Mouse (Mus musculus) heart, embryonic 16.5 days (tissue): ENCODE measurements around the gene Prkcb. TPM values are rescaled to one million over a fixed set of nuclear protein-coding genes. Genes with fewer than 3 reads are reported as not detected.

Source experiments
- ATAC-seq: fragments of 200-750 bp; cut with Nextera tagmentation; replicated peaks from 2 replicates; pipeline ENCODE4 v1.8.0; 2017; ENCODE audit warnings: moderate number of reproducible peaks; ENCODE audit not compliant: insufficient read depth, low FRiP score; ENCODE audit errors: extremely low read depth
- H3K27ac ChIP-seq: fragments of 300-500 bp; sonication (generic); 2 replicates; pipeline ENCODE4 v1.5.1; 2014; ENCODE audit warnings: mild to moderate bottlenecking, low read length, control low read depth, moderate library complexity
- H3K27me3 ChIP-seq: fragments of 300-500 bp; sonication (generic); 2 replicates; pipeline ENCODE4 v1.6.1; 2014; ENCODE audit warnings: low read length, mixed read lengths; ENCODE audit not compliant: control insufficient read depth, insufficient read depth
- H3K36me3 ChIP-seq: fragments of 300-500 bp; sonication (generic); 2 replicates; pipeline ENCODE4 v1.6.1; 2014; ENCODE audit not compliant: control insufficient read depth, insufficient read depth
- H3K4me1 ChIP-seq: fragments of 300-500 bp; sonication (generic); 2 replicates; pipeline ENCODE4 v1.6.1; 2014; ENCODE audit warnings: low read length, mixed read lengths; ENCODE audit not compliant: control insufficient read depth, insufficient read depth
- H3K4me2 ChIP-seq: fragments of 300-500 bp; sonication (generic); 2 replicates; pipeline ENCODE4 v1.6.1; 2014; ENCODE audit warnings: low read depth, mild to moderate bottlenecking, control low read depth, low read length
- H3K4me3 ChIP-seq: fragments of 300-500 bp; sonication (generic); 2 replicates; pipeline ENCODE4 v1.5.1; 2014; ENCODE audit warnings: mild to moderate bottlenecking, control low read depth, low read length
- H3K9ac ChIP-seq: fragments of 300-500 bp; sonication (generic); 2 replicates; pipeline ENCODE4 v1.6.1; 2014; ENCODE audit warnings: low read length, control low read depth
- H3K9me3 ChIP-seq: fragments of 300-500 bp; sonication (generic); replicated peaks from 2 replicates; pipeline ENCODE4 v1.6.1; 2016; ENCODE audit warnings: low read length; ENCODE audit not compliant: control insufficient read depth
- WGBS: fragments of 180-500 bp; shearing (Covaris S2); extraction: QIAGEN DNeasy Blood & Tissue Kit; methylation state at CpG from one replicate; pipeline ENCODE4 v1.1.7; 2014; 5-methylcytosine and 5-hydroxymethylcytosine counted together
- polyA plus RNA-seq: library from polyadenylated mRNA; unstranded; fragments of >200 nt; fragmentation: Nextera tagmentation; extraction: Ambion mirVana; gene quantifications from 2 replicates; pipeline ENCODE4 v1.2.1, GENCODE M21; 2015

Prkcb gene
- polyA plus RNA-seq, 1 experiment from 2014 or later, result 12.0 TPM

DNA sequence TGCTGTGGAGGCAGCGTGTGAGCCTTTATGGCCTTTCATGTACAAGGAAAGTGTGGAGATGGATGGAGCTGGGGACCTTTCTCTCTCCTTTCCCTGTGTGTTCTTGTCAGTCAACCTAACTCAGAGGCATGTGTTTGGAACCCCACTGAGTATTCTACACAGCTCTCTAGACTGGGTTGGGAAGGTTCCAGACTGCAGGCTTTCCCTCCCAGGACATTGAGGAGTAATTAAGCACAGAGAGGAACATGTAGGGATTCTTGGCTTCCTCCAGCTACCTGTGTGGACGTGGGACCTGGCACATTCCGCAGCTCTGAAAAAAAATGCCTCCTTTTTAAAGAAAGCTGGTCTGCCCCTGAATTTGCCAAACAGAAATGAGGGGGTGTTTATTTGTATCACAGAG is 130.0 kb downstream of the Prkcb start:
- Histone ChIP-seq H3K36me3 (no peaks in the 10 kb centered on the region), H3K4me2 (no peak overlapping the region), H3K9ac (no peak overlapping the region), H3K27ac (no peak overlapping the region), H3K27me3 (no peaks in the 10 kb centered on the region), H3K9me3 (no peaks in the 10 kb centered on the region), H3K4me3 (no peak overlapping the region), H3K4me1 (no peaks in the 10 kb centered on the region)
- no peak for ATAC-seq
- WGBS, result 69% methylated on average over 3 of the region's 3 CpGs

DNA sequence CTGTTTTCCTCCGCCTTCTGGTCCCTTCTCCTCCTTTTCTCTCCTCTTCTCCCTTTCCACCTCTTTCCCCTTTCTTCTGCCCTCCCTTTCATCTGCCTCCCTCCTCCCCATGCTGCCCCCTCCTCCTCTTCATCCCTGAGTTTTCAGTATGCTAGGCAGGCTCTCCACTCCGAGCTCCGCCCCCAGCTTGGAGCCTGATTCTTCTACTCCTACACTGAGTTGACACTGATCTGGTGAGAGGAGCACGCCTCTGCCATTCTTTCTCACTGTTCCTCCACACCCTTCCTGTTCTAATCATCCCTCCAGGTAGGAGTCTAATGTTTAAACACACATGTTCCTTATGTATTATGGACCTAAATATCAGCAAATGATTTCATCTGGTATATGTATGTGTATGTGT is 135.3 kb downstream of the Prkcb start:
- Histone ChIP-seq H3K4me1 (no peaks in the 10 kb centered on the region), H3K9ac (no peak overlapping the region), H3K27ac (no peak overlapping the region), H3K9me3 (no peaks in the 10 kb centered on the region), H3K4me3 (no peak overlapping the region), H3K27me3 (no peaks in the 10 kb centered on the region), H3K4me2 (no peak overlapping the region), H3K36me3 (no peaks in the 10 kb centered on the region)
- no peak for ATAC-seq
- 56% methylated on average over 4 of the region's 4 CpGs for WGBS

DNA sequence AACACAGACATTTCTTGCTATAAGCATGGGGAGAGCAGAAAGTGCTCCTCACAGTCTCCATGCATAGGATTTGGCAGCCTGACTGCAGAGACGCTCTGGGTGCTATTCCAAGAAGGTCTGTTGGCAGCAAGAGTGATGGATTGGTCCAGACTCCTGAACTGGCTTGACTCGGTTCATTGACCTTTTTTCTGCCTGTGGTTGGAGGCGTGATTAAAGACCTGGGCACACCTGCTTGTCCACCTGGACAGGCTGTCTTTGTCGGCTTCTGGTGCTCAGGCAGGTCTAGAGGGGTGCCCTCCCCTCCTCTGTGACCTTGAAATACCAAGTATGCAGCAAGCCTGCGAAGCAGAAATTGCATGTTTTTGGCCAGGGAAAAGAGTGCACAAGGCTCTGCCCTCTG is 140.6 kb downstream of the Prkcb start:
- Histone ChIP-seq H3K9me3 (no peaks in the 10 kb centered on the region), H3K4me3 (no peak overlapping the region), H3K4me1 (no peaks in the 10 kb centered on the region), H3K27me3 (no peaks in the 10 kb centered on the region), H3K27ac (no peak overlapping the region), H3K9ac (no peak overlapping the region), H3K4me2 (no peak overlapping the region), H3K36me3 (no peaks in the 10 kb centered on the region)
- 66% methylated on average over 5 of the region's 5 CpGs for WGBS
- ATAC-seq, result no peak

DNA sequence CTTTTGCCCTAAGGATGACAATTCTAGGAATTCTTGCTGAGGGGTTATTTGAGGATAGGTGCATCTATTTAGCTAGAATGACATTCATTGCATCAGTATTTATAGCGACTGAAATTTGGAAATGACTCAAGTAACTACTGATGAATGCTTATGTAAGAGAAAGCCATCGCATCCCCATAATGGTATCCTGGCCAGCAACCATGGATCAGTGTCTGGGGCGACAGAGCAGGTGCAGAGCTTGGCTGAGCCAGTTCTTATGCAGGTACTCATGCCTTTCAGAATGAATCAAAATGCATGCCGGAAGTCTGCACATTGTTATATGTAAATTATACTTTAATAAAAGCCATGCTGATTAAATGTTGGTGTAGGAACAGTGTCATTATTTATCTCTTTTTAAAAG is 143.8 kb downstream of the Prkcb start:
- no peak overlapping the region for H3K27ac ChIP-seq
- H3K4me1 ChIP-seq, result no peaks in the 10 kb centered on the region
- H3K4me2 ChIP-seq, result no peak overlapping the region
- no peaks in the 10 kb centered on the region for H3K36me3 ChIP-seq
- H3K4me3 ChIP-seq, result no peak overlapping the region
- no peak overlapping the region for H3K9ac ChIP-seq
- no peaks in the 10 kb centered on the region for H3K27me3 ChIP-seq
- no peaks in the 10 kb centered on the region for H3K9me3 ChIP-seq
- no peak for ATAC-seq
- WGBS, result 75% methylated on average over 4 of the region's 4 CpGs

DNA sequence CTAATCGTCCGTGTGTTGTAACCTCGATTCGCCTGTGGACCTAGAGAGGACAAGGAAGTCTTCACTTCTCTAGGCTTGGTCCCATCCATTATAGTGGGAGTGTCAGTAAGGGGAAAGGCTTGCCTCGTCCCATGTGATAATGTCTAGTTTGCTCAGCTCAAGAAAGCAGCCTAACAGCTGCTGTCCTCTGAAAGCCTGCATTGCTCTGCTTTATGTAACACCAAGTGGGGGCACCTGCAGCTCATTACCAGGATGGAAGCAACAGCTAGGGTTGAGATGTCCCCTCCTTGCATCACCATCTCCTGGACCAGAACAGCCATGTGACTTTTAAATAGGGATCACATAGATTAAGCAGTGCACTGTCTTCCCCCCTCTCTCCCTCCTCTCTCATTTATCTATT is 144.8 kb downstream of the Prkcb start:
- Histone ChIP-seq H3K4me1 (no peaks in the 10 kb centered on the region), H3K27me3 (no peaks in the 10 kb centered on the region), H3K4me3 (no peak overlapping the region), H3K9ac (no peak overlapping the region), H3K36me3 (no peaks in the 10 kb centered on the region), H3K9me3 (no peaks in the 10 kb centered on the region), H3K27ac (no peak overlapping the region), H3K4me2 (no peak overlapping the region)
- ATAC-seq, result no peak
- WGBS, result 71% methylated on average over 5 of the region's 5 CpGs

DNA sequence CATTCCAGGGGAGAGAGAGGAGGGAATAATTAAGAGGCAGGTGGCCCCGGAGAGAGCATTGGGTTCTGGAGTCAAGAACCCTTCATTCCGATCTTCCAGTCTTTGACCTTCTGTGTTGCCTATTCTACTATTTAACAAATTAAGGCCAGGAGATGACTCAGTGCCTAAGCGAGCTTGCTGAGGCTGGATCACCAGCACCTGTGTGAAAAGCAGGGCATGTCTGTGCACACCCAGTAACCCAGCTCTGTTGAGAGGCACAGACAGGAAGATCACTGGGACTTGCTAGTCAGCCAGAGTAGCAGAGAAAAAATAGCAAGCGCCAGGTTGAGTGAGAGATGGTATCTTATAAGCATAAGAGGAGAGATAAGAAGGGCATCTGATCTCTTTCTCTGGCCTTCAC is 146.4 kb downstream of the Prkcb start:
- H3K4me1 ChIP-seq, result no peaks in the 10 kb centered on the region
- H3K27ac ChIP-seq, result no peak overlapping the region
- no peak overlapping the region for H3K9ac ChIP-seq
- ATAC-seq, result no peak
- WGBS, result 59% methylated on average over 4 of the region's 4 CpGs
- H3K4me3 ChIP-seq, result no peak overlapping the region
- no peaks in the 10 kb centered on the region for H3K9me3 ChIP-seq
- no peak overlapping the region for H3K4me2 ChIP-seq
- no peaks in the 10 kb centered on the region for H3K27me3 ChIP-seq
- H3K36me3 ChIP-seq, result no peaks in the 10 kb centered on the region

DNA sequence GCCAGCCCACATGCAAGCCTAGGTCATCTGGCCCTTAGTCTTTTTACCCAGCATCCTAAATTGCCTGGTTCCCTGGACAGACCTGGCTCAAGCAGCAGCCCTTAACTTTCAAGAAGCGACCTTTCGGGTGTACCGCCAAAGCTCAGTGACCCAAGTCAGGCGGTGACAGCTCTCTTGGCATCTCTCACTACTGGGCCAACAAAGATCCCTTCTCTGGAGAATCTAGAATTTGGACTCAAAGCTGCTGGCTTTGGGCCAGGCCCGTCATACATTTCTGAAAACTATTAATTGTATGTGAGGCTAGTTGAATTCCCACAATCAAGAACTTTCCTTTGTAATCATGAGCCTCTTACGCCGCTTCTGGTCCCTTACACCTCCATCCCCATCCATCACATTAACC is 147.0 kb downstream of the Prkcb start:
- Histone ChIP-seq H3K27ac (no peak overlapping the region), H3K27me3 (no peaks in the 10 kb centered on the region), H3K4me1 (no peaks in the 10 kb centered on the region), H3K36me3 (no peaks in the 10 kb centered on the region), H3K4me2 (no peak overlapping the region), H3K9ac (no peak overlapping the region), H3K4me3 (no peak overlapping the region), H3K9me3 (no peaks in the 10 kb centered on the region)
- ATAC-seq, result no peak
- 86% methylated on average over 7 of the region's 7 CpGs for WGBS

DNA sequence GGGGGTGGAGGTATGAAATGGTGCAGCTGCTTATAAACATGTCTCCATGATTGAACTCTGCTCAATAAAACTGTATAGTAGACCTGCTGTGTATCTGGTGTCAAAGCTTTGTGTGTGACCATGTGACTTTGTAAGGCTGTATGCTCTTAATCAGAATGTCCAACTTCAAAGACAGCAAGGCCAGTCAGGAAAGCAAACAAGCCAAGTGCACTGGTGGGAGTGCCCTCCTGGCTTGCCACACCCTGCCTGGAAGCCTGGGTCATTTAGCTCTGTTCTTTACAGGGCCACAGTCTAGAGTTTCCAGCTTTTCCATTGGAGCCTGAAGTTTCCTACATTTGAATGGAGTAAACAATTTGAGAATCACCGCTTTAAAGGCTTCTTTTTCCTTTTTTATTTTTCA is 148.8 kb downstream of the Prkcb start:
- no peak overlapping the region for H3K4me3 ChIP-seq
- no peaks in the 10 kb centered on the region for H3K9me3 ChIP-seq
- H3K4me2 ChIP-seq, result no peak overlapping the region
- H3K36me3 ChIP-seq, result no peaks in the 10 kb centered on the region
- no peak for ATAC-seq
- no peaks in the 10 kb centered on the region for H3K27me3 ChIP-seq
- no peak overlapping the region for H3K9ac ChIP-seq
- no peak overlapping the region for H3K27ac ChIP-seq
- H3K4me1 ChIP-seq, result no peaks in the 10 kb centered on the region
- 90% methylated on average over 1 of the region's 1 CpGs for WGBS

DNA sequence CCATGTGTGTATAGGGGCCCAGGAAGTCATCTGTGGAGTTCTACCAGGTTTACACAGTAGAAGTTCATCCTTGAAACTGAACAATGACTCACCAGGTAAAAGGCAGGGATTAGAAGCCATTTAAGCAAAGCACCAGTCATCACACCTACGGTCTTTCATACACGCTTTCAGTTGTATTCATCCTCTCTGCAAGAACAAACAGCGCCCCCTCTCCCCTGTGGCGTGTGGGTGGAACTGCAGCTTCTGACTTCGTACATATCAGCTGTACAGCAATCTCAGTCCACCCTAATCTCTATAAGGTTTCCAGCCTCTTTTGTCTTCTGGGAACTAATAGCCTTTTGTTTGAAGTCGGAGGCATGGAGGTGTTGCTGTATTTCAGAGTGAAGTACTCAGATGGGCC is 156.5 kb downstream of the Prkcb start:
- Histone ChIP-seq H3K27ac (no peak overlapping the region), H3K9ac (no peak overlapping the region), H3K36me3 (no peaks in the 10 kb centered on the region), H3K9me3 (0 out of 2 replicates have a peak, but pooled peaks cover 4% of the 10 kb centered on the region), H3K4me2 (no peak overlapping the region), H3K4me3 (no peak overlapping the region), H3K27me3 (no peaks in the 10 kb centered on the region), H3K4me1 (no peaks in the 10 kb centered on the region)
- WGBS, result 55% methylated on average over 6 of the region's 6 CpGs
- ATAC-seq, result no peak

DNA sequence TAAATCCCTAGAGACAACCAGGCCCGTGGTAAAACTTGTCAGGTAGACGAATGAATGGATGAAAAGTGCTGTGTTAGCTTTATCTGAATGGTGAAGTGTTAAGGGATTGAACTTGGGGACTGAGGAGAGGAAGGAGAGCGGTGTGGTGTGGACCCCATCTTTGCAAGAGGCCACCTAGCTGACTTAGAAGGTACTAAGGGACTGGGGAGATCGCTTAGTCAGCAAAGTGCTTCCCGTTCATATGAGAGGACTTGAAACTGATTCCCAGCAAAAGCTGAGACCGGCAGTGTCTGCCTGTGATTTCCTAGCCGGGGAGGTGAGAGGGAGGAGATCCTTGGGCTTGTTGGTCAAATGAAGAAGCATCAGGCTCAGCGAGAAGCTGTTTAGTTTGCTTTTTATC is 164.1 kb downstream of the Prkcb start:
- Histone ChIP-seq H3K4me3 (no peak overlapping the region), H3K27me3 (no peaks in the 10 kb centered on the region), H3K36me3 (no peaks in the 10 kb centered on the region), H3K9ac (no peak overlapping the region), H3K4me1 (no peaks in the 10 kb centered on the region), H3K9me3 (no peaks in the 10 kb centered on the region), H3K4me2 (no peak overlapping the region), H3K27ac (no peak overlapping the region)
- 70% methylated on average over 8 of the region's 8 CpGs for WGBS
- ATAC-seq, result no peak
